Mouse (Mus musculus) erythroblast, embryonic 14.5 days (primary cell): ENCODE data around the gene St3gal3.

Source experiments
- GATA1 ChIP-seq: IDR thresholded peaks from 2 replicates; pipeline ENCODE4 v1.6.1; 2012; ENCODE audit warnings: low read length, inconsistent platforms, mixed read lengths
- TAL1 ChIP-seq: IDR thresholded peaks from 3 replicates; pipeline ENCODE4 v1.6.1; 2012; ENCODE audit warnings: low read length, inconsistent platforms, mixed read lengths

- TF ChIP-seq TAL1 (no peak), GATA1 (no peak)
These were observed 700 bp upstream of the St3gal3 start for GRCm38 (mm10) chr4:118135414-118135813.
